Mouse (Mus musculus) spleen, adult 2 months (tissue): Measurements from ENCODE around the gene Eps15l1.

ENCODE experiments used
- CTCF ChIP-seq: fragments of 200-500 bp; IDR thresholded peaks from 2 replicates; pipeline ENCODE4 v1.5.1; 2011; ENCODE audit warnings: mild to moderate bottlenecking, inconsistent platforms; ENCODE audit not compliant: insufficient read depth, insufficient read length, insufficient replicate concordance; ENCODE audit errors: extremely low read depth
- POLR2A ChIP-seq: fragments of 200-500 bp; IDR thresholded peaks from 2 replicates; pipeline ENCODE4 v1.6.1; 2011; ENCODE audit warnings: low read depth, low read length, inconsistent platforms

DNA sequence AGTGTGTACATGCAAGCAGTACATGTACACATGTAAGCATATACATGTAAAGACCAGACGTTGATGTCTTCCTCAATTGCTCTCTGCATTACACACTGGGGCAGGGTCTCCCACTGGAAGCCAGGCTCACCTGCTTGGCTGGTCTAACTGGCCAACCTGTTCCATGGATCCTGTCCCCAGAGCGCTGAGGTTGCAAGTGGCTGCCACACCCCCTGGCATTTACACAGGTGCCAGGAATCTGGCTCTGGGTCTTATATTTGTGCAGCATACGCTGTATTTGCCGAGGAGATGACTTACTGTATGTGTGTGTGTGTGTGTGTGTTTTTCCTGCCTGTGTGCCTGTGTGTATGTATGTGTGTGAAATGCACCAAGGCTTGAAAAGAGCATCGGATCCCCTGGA is 114.3 kb downstream of the Eps15l1 start:
- no peak for TF ChIP-seq CTCF
- TF ChIP-seq POLR2A: no peak
